Mouse (Mus musculus) heart, embryonic 15.5 days (tissue): ENCODE measurements around the gene Olfr1030. TPM values are rescaled to one million over a fixed set of nuclear protein-coding genes. Genes with fewer than 3 reads are reported as not detected.
"Not testable (repeated sequence)": the region's sequence is repeated elsewhere in the genome, so short reads cannot be mapped to it uniquely, and the experiment has no call there.

Source experiments
- ATAC-seq: fragments of 200-750 bp; cut with Nextera tagmentation; replicated peaks from 2 replicates; pipeline ENCODE4 v1.8.0; 2017; ENCODE audit warnings: low read depth, moderate TSS enrichment; ENCODE audit not compliant: insufficient number of reproducible peaks, insufficient read depth, low FRiP score
- H3K27ac ChIP-seq: fragments of 300-500 bp; sonication (generic); 2 replicates; pipeline ENCODE4 v1.5.1; 2015; ENCODE audit warnings: mild to moderate bottlenecking, inconsistent platforms
- H3K27me3 ChIP-seq: fragments of 300-500 bp; sonication (generic); 2 replicates; pipeline ENCODE4 v1.6.1; 2015; ENCODE audit warnings: inconsistent platforms
- H3K36me3 ChIP-seq: fragments of 300-500 bp; sonication (generic); 2 replicates; pipeline ENCODE4 v1.6.1; 2015; ENCODE audit warnings: mild to moderate bottlenecking, inconsistent platforms
- H3K4me1 ChIP-seq: fragments of 300-500 bp; sonication (generic); replicated peaks from 2 replicates; pipeline ENCODE4 v1.6.1; 2015; ENCODE audit warnings: inconsistent platforms
- H3K4me2 ChIP-seq: fragments of 300-500 bp; sonication (generic); 2 replicates; pipeline ENCODE4 v1.6.1; 2015; ENCODE audit warnings: inconsistent platforms, mild to moderate bottlenecking, moderate library complexity
- H3K4me3 ChIP-seq: fragments of 300-500 bp; sonication (generic); 2 replicates; pipeline ENCODE4 v1.5.1; 2015; ENCODE audit warnings: mild to moderate bottlenecking, inconsistent platforms
- H3K9ac ChIP-seq: fragments of 300-500 bp; sonication (generic); 2 replicates; pipeline ENCODE4 v1.6.1; 2015; ENCODE audit warnings: mild to moderate bottlenecking, inconsistent platforms
- H3K9me3 ChIP-seq: fragments of 300-500 bp; sonication (generic); replicated peaks from 2 replicates; pipeline ENCODE4 v1.6.1; 2016; ENCODE audit warnings: inconsistent platforms
- WGBS: fragments of 180-500 bp; shearing (Covaris S2); methylation state at CpG from one replicate; pipeline ENCODE4 v1.1.7; 2015; ENCODE audit warnings: mixed read lengths; 5-methylcytosine and 5-hydroxymethylcytosine counted together
- polyA plus RNA-seq: library from polyadenylated mRNA; unstranded; fragments of >200 nt; fragmentation: Nextera tagmentation; extraction: Ambion mirVana; gene quantifications from 2 replicates; pipeline ENCODE4 v1.2.1, GENCODE M21; 2015

The Olfr1030 gene
- not detected in 2 replicates for polyA plus RNA-seq

- ATAC-seq: no peak
- Histone ChIP-seq H3K36me3 (no peaks in the 10 kb centered on the region), H3K4me2 (no peak within 1 kb of the TSS), H3K4me3 (no peak within 1 kb of the TSS), H3K9ac (no peak within 1 kb of the TSS), H3K27ac (no peak within 1 kb of the TSS), H3K27me3 (no peaks in the 10 kb centered on the region), H3K9me3 (no peaks in the 10 kb centered on the region), H3K4me1 (no peaks in the 10 kb centered on the region)
- WGBS: 52% methylated on average over 1 of the region's 1 CpGs
These were observed at the start of gene Olfr1030 for GRCm38 (mm10) chr2:85978976-85979375. Olfr1030 (plus strand) TSS chr2:85979276.

- H3K36me3 ChIP-seq: no peaks in the 10 kb centered on the region
- H3K4me3 ChIP-seq: no peak within 1 kb of the TSS
- no peak within 1 kb of the TSS for H3K9ac ChIP-seq
- no peak within 1 kb of the TSS for H3K27ac ChIP-seq
- no peaks in the 10 kb centered on the region for H3K4me1 ChIP-seq
- WGBS: 76% methylated on average over 1 of the region's 1 CpGs
- no peaks in the 10 kb centered on the region for H3K9me3 ChIP-seq
- H3K4me2 ChIP-seq: no peak within 1 kb of the TSS
- ATAC-seq: no peak
- H3K27me3 ChIP-seq: no peaks in the 10 kb centered on the region
These were observed 28.9 kb upstream of the Olfr1030 start, which contains the start of gene Olfr1028 for GRCm38 (mm10) chr2:85950137-85950536. Olfr1028 (plus strand) TSS chr2:85950437.

GRCm38 (mm10) chr2:85973595-85973994, 5.5 kb upstream of the Olfr1030 start, which contains the start of gene Olfr1029:
Olfr1029 (plus strand) TSS chr2:85973895.
- WGBS: 80% methylated on average over 2 of the region's 2 CpGs
- no peaks in the 10 kb centered on the region for H3K36me3 ChIP-seq
- no peak within 1 kb of the TSS for H3K4me2 ChIP-seq
- no peaks in the 10 kb centered on the region for H3K27me3 ChIP-seq
- ATAC-seq: no peak
- no peak within 1 kb of the TSS for H3K9ac ChIP-seq
- H3K4me1 ChIP-seq: no peaks in the 10 kb centered on the region
- H3K27ac ChIP-seq: no peak within 1 kb of the TSS
- H3K4me3 ChIP-seq: no peak within 1 kb of the TSS
- H3K9me3 ChIP-seq: no peaks in the 10 kb centered on the region

- Histone ChIP-seq H3K27ac (no peak within 1 kb of the TSS), H3K9ac (no peak within 1 kb of the TSS), H3K4me3 (no peak within 1 kb of the TSS), H3K27me3 (no peaks in the 10 kb centered on the region), H3K36me3 (no peaks in the 10 kb centered on the region), H3K4me1 (no peaks in the 10 kb centered on the region), H3K9me3 (no peaks in the 10 kb centered on the region), H3K4me2 (no peak within 1 kb of the TSS)
- WGBS: 51% methylated on average over 3 of the region's 3 CpGs
- ATAC-seq: no peak
These were observed 10.9 kb downstream of the Olfr1030 start, which contains the start of gene Olfr1031 for GRCm38 (mm10) chr2:85990004-85990403. Olfr1031 (plus strand) TSS chr2:85990304.

GRCm38 (mm10) chr2:86005240-86005639, 26.2 kb downstream of the Olfr1030 start, which contains the start of gene Olfr1032:
Olfr1032 (plus strand) TSS chr2:86005540.
- Histone ChIP-seq H3K27me3 (no peaks in the 10 kb centered on the region), H3K27ac (no peak within 1 kb of the TSS), H3K4me1 (no peaks in the 10 kb centered on the region), H3K4me3 (no peak within 1 kb of the TSS), H3K4me2 (no peak within 1 kb of the TSS), H3K9ac (no peak within 1 kb of the TSS), H3K9me3 (no peaks in the 10 kb centered on the region), H3K36me3 (no peaks in the 10 kb centered on the region)
- no peak for ATAC-seq
- 77% methylated on average over 7 of the region's 7 CpGs for WGBS

GRCm38 (mm10) chr2:86020406-86020805, 41.3 kb downstream of the Olfr1030 start, which contains the start of gene Olfr1033:
Olfr1033 (plus strand) TSS chr2:86020633.
- Histone ChIP-seq H3K4me2 (peak within 1 kb of the TSS; percentile 63), H3K27ac (peak within 1 kb of the TSS; percentile 80), H3K4me3 (peak within 1 kb of the TSS; percentile 47), H3K9ac (peak within 1 kb of the TSS; percentile 53)
- not testable (repeated sequence) for ATAC-seq, H3K36me3 ChIP-seq, H3K4me1 ChIP-seq, H3K27me3 ChIP-seq, H3K9me3 ChIP-seq
- WGBS: 0% methylated on average over 11 of the region's 11 CpGs

- not testable (repeated sequence) for H3K4me1 ChIP-seq, H3K9me3 ChIP-seq, H3K4me2 ChIP-seq, ATAC-seq, H3K4me3 ChIP-seq, H3K9ac ChIP-seq, H3K36me3 ChIP-seq, H3K27me3 ChIP-seq, H3K27ac ChIP-seq
- 25% methylated on average over 5 of the region's 9 CpGs for whole genome bisulfite sequencing
These were observed 42.4 kb downstream of the Olfr1030 start for GRCm38 (mm10) chr2:86021518-86021917.

Other genes with a start within 250 kb of the Olfr1030 start
- gene Olfr1012, start 216.5 kb upstream of the Olfr1030 start, polyA plus RNA-seq: not detected in 2 replicates
- not detected in 2 replicates for gene Olfr1013, start 212.2 kb upstream of the Olfr1030 start, polyA plus RNA-seq
- not detected in 2 replicates for gene Olfr1014, start 206.6 kb upstream of the Olfr1030 start, polyA plus RNA-seq
- gene Olfr1015, start 197.3 kb upstream of the Olfr1030 start, polyA plus RNA-seq: not detected in 2 replicates
- gene Olfr1016, start 176.7 kb upstream of the Olfr1030 start, polyA plus RNA-seq: not detected in 2 replicates
- gene Olfr1018, start 160.8 kb upstream of the Olfr1030 start, polyA plus RNA-seq: not detected in 2 replicates
- not detected in 2 replicates for gene Olfr1019, start 133.8 kb upstream of the Olfr1030 start, polyA plus RNA-seq
- not detected in 2 replicates for gene Olfr1020, start 132.2 kb upstream of the Olfr1030 start, polyA plus RNA-seq
- not detected in 2 replicates for gene Olfr1022, start 110.7 kb upstream of the Olfr1030 start, polyA plus RNA-seq
- not detected in 2 replicates for gene Olfr1023, start 93.6 kb upstream of the Olfr1030 start, polyA plus RNA-seq
- not detected in 2 replicates for gene Olfr1024, start 74.2 kb upstream of the Olfr1030 start, polyA plus RNA-seq
- gene Olfr1025-ps1, start 64.1 kb upstream of the Olfr1030 start, polyA plus RNA-seq: not detected in 2 replicates
- not detected in 2 replicates for gene Olfr1026, start 57.7 kb upstream of the Olfr1030 start, polyA plus RNA-seq
- gene Olfr1028, start 28.8 kb upstream of the Olfr1030 start, polyA plus RNA-seq: not detected in 2 replicates
- gene Olfr1029, start 5.4 kb upstream of the Olfr1030 start, polyA plus RNA-seq: not detected in 2 replicates
- not detected in 2 replicates for gene Olfr1031, start 11.0 kb downstream of the Olfr1030 start, polyA plus RNA-seq
- not detected in 2 replicates for gene Olfr1032, start 26.3 kb downstream of the Olfr1030 start, polyA plus RNA-seq
- 7.7 and 9.0 TPM in 2 replicates for gene Olfr1033, start 41.4 kb downstream of the Olfr1030 start, polyA plus RNA-seq
- gene Olfr1034, start 66.6 kb downstream of the Olfr1030 start, polyA plus RNA-seq: 0.04 and 0.11 TPM in 2 replicates
- gene Olfr1036, start 94.7 kb downstream of the Olfr1030 start, polyA plus RNA-seq: not detected in 2 replicates
- not detected in 2 replicates for gene Olfr1037, start 108.1 kb downstream of the Olfr1030 start, polyA plus RNA-seq
- gene Olfr1039, start 156.7 kb downstream of the Olfr1030 start, polyA plus RNA-seq: not detected in 2 replicates
- gene Olfr1040, start 167.5 kb downstream of the Olfr1030 start, polyA plus RNA-seq: not detected in 2 replicates
- gene Olfr1042, start 182.6 kb downstream of the Olfr1030 start, polyA plus RNA-seq: not detected in 2 replicates
- gene Olfr1043, start 188.2 kb downstream of the Olfr1030 start, polyA plus RNA-seq: not detected in 2 replicates
- not detected in 2 replicates for gene Olfr1044, start 198.5 kb downstream of the Olfr1030 start, polyA plus RNA-seq
- gene Olfr52, start 206.4 kb downstream of the Olfr1030 start, polyA plus RNA-seq: not detected in 2 replicates
- gene Olfr1045, start 223.7 kb downstream of the Olfr1030 start, polyA plus RNA-seq: not detected in 2 replicates
- gene Olfr1046, start 240.0 kb downstream of the Olfr1030 start, polyA plus RNA-seq: not detected in 2 replicates